Mouse (Mus musculus): ENCODE results near the gene Phrf1. TPM values are rescaled to one million over a fixed set of nuclear protein-coding genes. Genes with fewer than 3 reads are reported as not detected.

The Phrf1 gene
- polyA plus RNA-seq, 1 experiment from 2014 or later = 68.9 TPM

- peaks cover 18% of the 10 kb centered on the region for H3K4me1 ChIP-seq
- H3K9me3 ChIP-seq = no peaks in the 10 kb centered on the region
- WGBS = 62% methylated on average over 11 of the region's 11 CpGs
- no peak overlapping the region for H3K4me2 ChIP-seq
- no peak for ATAC-seq (ENCODE audit: insufficient number of reproducible peaks, low FRiP score, low TSS enrichment, low read depth)
- no peaks in the 10 kb centered on the region for H3K27me3 ChIP-seq
- no peak overlapping the region for H3K9ac ChIP-seq
- H3K27ac ChIP-seq = no peak overlapping the region
- H3K36me3 ChIP-seq = peaks cover 50% of the 10 kb centered on the region
- no peak overlapping the region for H3K4me3 ChIP-seq
Observed at GRCm38 (mm10) chr7:141264041-141264700, 35.6 kb downstream of the Phrf1 start.

GRCm38 (mm10) chr7:141264761-141265410 lies 36.3 kb downstream of the Phrf1 start:
- no peak for ATAC-seq (ENCODE audit: insufficient number of reproducible peaks, low FRiP score, low TSS enrichment, low read depth)
- Histone ChIP-seq H3K9ac (no peak overlapping the region), H3K27ac (no peak overlapping the region), H3K27me3 (no peaks in the 10 kb centered on the region), H3K4me2 (no peak overlapping the region), H3K4me3 (peak overlapping the region; percentile 50; the same call in 1 of the 2 replicates), H3K9me3 (no peaks in the 10 kb centered on the region), H3K4me1 (peaks cover 18% of the 10 kb centered on the region), H3K36me3 (peaks cover 42% of the 10 kb centered on the region)
- 32% methylated on average over 12 of the region's 12 CpGs for whole genome bisulfite sequencing

- H3K27ac ChIP-seq = no peak overlapping the region
- H3K9me3 ChIP-seq = no peaks in the 10 kb centered on the region
- 45% methylated on average over 11 of the region's 11 CpGs for WGBS
- H3K27me3 ChIP-seq = no peaks in the 10 kb centered on the region
- H3K4me3 ChIP-seq = peak overlapping the region; percentile 50; the same call in 1 of the 2 replicates
- H3K9ac ChIP-seq = no peak overlapping the region
- no peak for ATAC-seq (ENCODE audit: insufficient number of reproducible peaks, low FRiP score, low TSS enrichment, low read depth)
- H3K4me2 ChIP-seq = peak overlapping the region; percentile 77; the same call in 1 of the 2 replicates
- H3K4me1 ChIP-seq = peaks cover 18% of the 10 kb centered on the region
- peaks cover 38% of the 10 kb centered on the region for H3K36me3 ChIP-seq
Observed at GRCm38 (mm10) chr7:141265411-141265738, 36.8 kb downstream of the Phrf1 start.

- 0 out of 2 replicates have a peak, but pooled peaks have one; percentile 13 for ATAC-seq (ENCODE audit: insufficient number of reproducible peaks, low FRiP score, low TSS enrichment, low read depth)
- Histone ChIP-seq H3K36me3 (peaks cover 32% of the 10 kb centered on the region), H3K27me3 (no peaks in the 10 kb centered on the region), H3K9me3 (no peaks in the 10 kb centered on the region), H3K4me1 (peaks cover 18% of the 10 kb centered on the region), H3K9ac (peak within 1 kb of the TSS; percentile 39; the same call in 1 of the 2 replicates), H3K27ac (no peak within 1 kb of the TSS), H3K4me3 (peak within 1 kb of the TSS; percentile 50), H3K4me2 (peak within 1 kb of the TSS; percentile 77)
- WGBS = 11% methylated on average over 25 of the region's 25 CpGs
Observed at GRCm38 (mm10) chr7:141265739-141266561, 37.4 kb downstream of the Phrf1 start, which contains the start of gene Irf7. TSS of gene Irf7 (minus strand) at chr7:141266481.

- H3K36me3 ChIP-seq = peaks cover 5% of the 10 kb centered on the region
- WGBS = 72% methylated on average over 24 of the region's 24 CpGs
- no peaks in the 10 kb centered on the region for H3K9me3 ChIP-seq
- no peak overlapping the region for H3K27ac ChIP-seq
- no peak overlapping the region for H3K4me3 ChIP-seq
- no peak overlapping the region for H3K9ac ChIP-seq
- H3K27me3 ChIP-seq = no peaks in the 10 kb centered on the region
- 0 out of 2 replicates have a peak overlapping the region, but pooled peaks have one; percentile 0 for H3K4me2 ChIP-seq
- peaks cover 18% of the 10 kb centered on the region for H3K4me1 ChIP-seq
- no peak for ATAC-seq (ENCODE audit: insufficient number of reproducible peaks, low FRiP score, low TSS enrichment, low read depth)
Observed at GRCm38 (mm10) chr7:141268466-141269272, 40.1 kb downstream of the Phrf1 start.

- Histone ChIP-seq H3K27ac (no peak overlapping the region), H3K27me3 (no peaks in the 10 kb centered on the region), H3K9ac (no peak overlapping the region), H3K4me1 (peaks cover 18% of the 10 kb centered on the region), H3K4me2 (0 out of 2 replicates have a peak overlapping the region, but pooled peaks have one; percentile 0), H3K36me3 (no peaks in the 10 kb centered on the region), H3K9me3 (no peaks in the 10 kb centered on the region), H3K4me3 (no peak overlapping the region)
- no peak for ATAC-seq (ENCODE audit: insufficient number of reproducible peaks, low FRiP score, low TSS enrichment, low read depth)
- WGBS = 76% methylated on average over 14 of the region's 14 CpGs
Observed at GRCm38 (mm10) chr7:141269273-141269545, 40.6 kb downstream of the Phrf1 start.

GRCm38 (mm10) chr7:141270631-141271030 lies 42.0 kb downstream of the Phrf1 start:
- H3K9ac ChIP-seq = no peak overlapping the region
- H3K4me3 ChIP-seq = no peak overlapping the region
- WGBS = 81% methylated on average over 3 of the region's 3 CpGs
- H3K9me3 ChIP-seq = no peaks in the 10 kb centered on the region
- ATAC-seq (ENCODE audit: insufficient number of reproducible peaks, low FRiP score, low TSS enrichment, low read depth) = no peak
- peaks cover 8% of the 10 kb centered on the region; the same call in 1 of the 2 replicates for H3K4me1 ChIP-seq
- H3K27ac ChIP-seq = no peak overlapping the region
- no peaks in the 10 kb centered on the region for H3K27me3 ChIP-seq
- no peak overlapping the region for H3K4me2 ChIP-seq
- H3K36me3 ChIP-seq = no peaks in the 10 kb centered on the region

- H3K27ac ChIP-seq = no peak overlapping the region
- WGBS = 67% methylated on average over 9 of the region's 9 CpGs
- peaks cover 9% of the 10 kb centered on the region for H3K4me1 ChIP-seq
- H3K9me3 ChIP-seq = no peaks in the 10 kb centered on the region
- no peak overlapping the region for H3K9ac ChIP-seq
- no peak for ATAC-seq (ENCODE audit: insufficient number of reproducible peaks, low FRiP score, low TSS enrichment, low read depth)
- no peaks in the 10 kb centered on the region for H3K36me3 ChIP-seq
- no peak overlapping the region for H3K4me2 ChIP-seq
- H3K27me3 ChIP-seq = 0 out of 2 replicates have a peak, but pooled peaks cover 4% of the 10 kb centered on the region
- no peak overlapping the region for H3K4me3 ChIP-seq
Observed at GRCm38 (mm10) chr7:141275356-141275755, 46.8 kb downstream of the Phrf1 start.

GRCm38 (mm10) chr7:141276546-141276945 lies 48.0 kb downstream of the Phrf1 start, which contains the start of gene Cdhr5:
TSS of gene Cdhr5 (minus strand) at chr7:141276786.
- peaks cover 9% of the 10 kb centered on the region for H3K4me1 ChIP-seq
- ATAC-seq (ENCODE audit: insufficient number of reproducible peaks, low FRiP score, low TSS enrichment, low read depth) = no peak
- no peak within 1 kb of the TSS for H3K4me3 ChIP-seq
- H3K4me2 ChIP-seq = no peak within 1 kb of the TSS
- H3K9me3 ChIP-seq = no peaks in the 10 kb centered on the region
- no peak within 1 kb of the TSS for H3K27ac ChIP-seq
- no peaks in the 10 kb centered on the region for H3K36me3 ChIP-seq
- H3K27me3 ChIP-seq = 0 out of 2 replicates have a peak, but pooled peaks cover 4% of the 10 kb centered on the region
- WGBS = 37% methylated on average over 11 of the region's 11 CpGs
- no peak within 1 kb of the TSS for H3K9ac ChIP-seq

- H3K4me3 ChIP-seq = peak overlapping the region; percentile 47; the same call in 1 of the 2 replicates
- H3K9ac ChIP-seq = no peak overlapping the region
- 69% methylated on average over 11 of the region's 11 CpGs for WGBS
- no peak; the same call in 1 of the 2 replicates for ATAC-seq (ENCODE audit: insufficient number of reproducible peaks, low FRiP score, low TSS enrichment, low read depth)
- H3K4me2 ChIP-seq = no peak overlapping the region
- peaks cover 9% of the 10 kb centered on the region for H3K4me1 ChIP-seq
- H3K9me3 ChIP-seq = no peaks in the 10 kb centered on the region
- no peaks in the 10 kb centered on the region for H3K36me3 ChIP-seq
- H3K27ac ChIP-seq = no peak overlapping the region
- H3K27me3 ChIP-seq = 0 out of 2 replicates have a peak, but pooled peaks cover 4% of the 10 kb centered on the region
Observed at GRCm38 (mm10) chr7:141277701-141278678, 49.4 kb downstream of the Phrf1 start.
